Mouse (Mus musculus) kidney, postnatal 0 days (tissue): ENCODE data around the gene Hmgb1. TPM values are rescaled to one million over a fixed set of nuclear protein-coding genes. Genes with fewer than 3 reads are reported as not detected.

ENCODE experiments used
- ATAC-seq: fragments of 200-750 bp; cut with Nextera tagmentation; replicated peaks from 2 replicates; pipeline ENCODE4 v1.8.0; 2017; ENCODE audit warnings: low read depth, moderate number of reproducible peaks, moderate TSS enrichment, moderate library complexity; ENCODE audit not compliant: low FRiP score
- DNase-seq: peaks from one replicate; pipeline ENCODE4 v3.0.0-alpha.2; 2016; ENCODE audit warnings: low spot score
- H3K27ac ChIP-seq: fragments of 300-500 bp; sonication (generic); 2 replicates; pipeline ENCODE4 v1.5.1; 2014; ENCODE audit warnings: mild to moderate bottlenecking
- H3K27me3 ChIP-seq: fragments of 300-500 bp; sonication (generic); 2 replicates; pipeline ENCODE4 v1.6.1; 2014; ENCODE audit warnings: low read length, mixed read lengths; ENCODE audit not compliant: insufficient read depth
- H3K36me3 ChIP-seq: fragments of 300-500 bp; sonication (generic); 2 replicates; pipeline ENCODE4 v1.6.1; 2014; ENCODE audit warnings: low read length, mixed read lengths; ENCODE audit not compliant: insufficient read depth
- H3K4me1 ChIP-seq: fragments of 300-500 bp; sonication (generic); replicated peaks from 2 replicates; pipeline ENCODE4 v1.6.1; 2014; ENCODE audit warnings: antibody characterized with exemption, low read length, mixed read lengths; ENCODE audit not compliant: insufficient read depth
- H3K4me2 ChIP-seq: fragments of 300-500 bp; sonication (generic); 2 replicates; pipeline ENCODE4 v1.6.1; 2014; ENCODE audit warnings: mild to moderate bottlenecking, low read length, moderate library complexity, mixed read lengths
- H3K4me3 ChIP-seq: fragments of 300-500 bp; sonication (generic); replicated peaks from 2 replicates; pipeline ENCODE4 v1.5.1; 2014; ENCODE audit warnings: low read depth, low read length
- H3K9ac ChIP-seq: fragments of 300-500 bp; sonication (generic); 2 replicates; pipeline ENCODE4 v1.6.1; 2014; ENCODE audit warnings: low read depth, low read length
- H3K9me3 ChIP-seq: fragments of 300-500 bp; sonication (generic); replicated peaks from 2 replicates; pipeline ENCODE4 v1.6.1; 2016; ENCODE audit warnings: low read length, inconsistent platforms, mixed read lengths
- CTCF ChIP-seq: IDR thresholded peaks from 2 replicates; pipeline ENCODE4 v1.5.1; 2016; ENCODE audit warnings: antibody characterized with exemption, low read depth, mild to moderate bottlenecking, moderate library complexity
- WGBS: fragments of 180-500 bp; shearing (Covaris S2); extraction: QIAGEN DNeasy Blood & Tissue Kit; methylation state at CpG from one replicate; pipeline ENCODE4 v1.1.7; 2014; 5-methylcytosine and 5-hydroxymethylcytosine counted together
- polyA plus RNA-seq: library from polyadenylated mRNA; unstranded; fragments of >200 nt; fragmentation: Nextera tagmentation; extraction: Ambion mirVana; gene quantifications from 2 replicates; pipeline ENCODE4 v1.2.1, GENCODE M21; 2015

The Hmgb1 gene
- polyA plus RNA-seq, 1 experiment from 2014 or later: 1,196 TPM

DNA sequence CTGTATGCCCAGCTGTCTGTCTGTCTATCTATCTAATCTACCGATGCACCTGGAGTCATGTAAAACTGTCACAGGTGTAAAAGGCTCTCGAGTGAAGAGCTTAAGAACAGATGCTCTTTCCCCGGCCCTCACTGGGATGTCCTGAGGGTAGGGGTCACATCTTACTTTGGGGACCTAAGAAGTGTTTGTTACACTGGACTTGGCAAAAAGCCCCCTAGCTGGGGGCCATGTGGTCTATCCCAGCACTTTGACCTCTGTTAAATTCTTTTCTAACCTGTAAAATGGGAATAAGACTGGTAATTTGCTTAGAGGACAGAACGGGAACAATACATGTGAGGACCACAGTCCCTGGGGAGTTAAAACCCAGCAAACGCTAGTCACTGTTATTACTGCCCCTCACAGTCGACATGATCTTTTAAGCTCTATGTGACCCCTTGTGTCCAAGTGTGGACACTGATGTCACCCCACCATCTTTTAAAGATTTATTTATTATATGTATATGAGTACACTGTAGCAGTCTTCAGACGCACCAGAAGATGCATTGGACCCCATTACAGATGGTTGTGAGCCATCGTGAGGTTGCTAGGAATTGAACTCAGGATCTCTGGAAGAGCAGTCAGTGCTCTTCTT lies 80.1 kb downstream of the Hmgb1 start:
- Histone ChIP-seq H3K4me1 (no peaks in the 10 kb centered on the region), H3K36me3 (no peaks in the 10 kb centered on the region), H3K4me2 (no peak overlapping the region), H3K9ac (no peak overlapping the region), H3K27me3 (no peaks in the 10 kb centered on the region), H3K9me3 (no peaks in the 10 kb centered on the region), H3K27ac (no peak overlapping the region), H3K4me3 (no peak overlapping the region)
- WGBS: 86% methylated on average over 8 of the region's 8 CpGs
- no peak for DNase-seq
- TF ChIP-seq CTCF: no peak
- ATAC-seq: no peak

GRCm38 (mm10) chr5:149101869-149102268 lies 82.4 kb downstream of the Hmgb1 start:
- WGBS: 87% methylated on average over 6 of the region's 6 CpGs
- no peak for DNase-seq
- H3K4me1 ChIP-seq: no peaks in the 10 kb centered on the region
- no peaks in the 10 kb centered on the region for H3K36me3 ChIP-seq
- no peak overlapping the region for H3K9ac ChIP-seq
- no peak for ATAC-seq
- TF ChIP-seq CTCF: no peak
- no peaks in the 10 kb centered on the region for H3K27me3 ChIP-seq
- H3K9me3 ChIP-seq: no peaks in the 10 kb centered on the region
- no peak overlapping the region for H3K27ac ChIP-seq
- no peak overlapping the region for H3K4me3 ChIP-seq
- no peak overlapping the region for H3K4me2 ChIP-seq

DNA sequence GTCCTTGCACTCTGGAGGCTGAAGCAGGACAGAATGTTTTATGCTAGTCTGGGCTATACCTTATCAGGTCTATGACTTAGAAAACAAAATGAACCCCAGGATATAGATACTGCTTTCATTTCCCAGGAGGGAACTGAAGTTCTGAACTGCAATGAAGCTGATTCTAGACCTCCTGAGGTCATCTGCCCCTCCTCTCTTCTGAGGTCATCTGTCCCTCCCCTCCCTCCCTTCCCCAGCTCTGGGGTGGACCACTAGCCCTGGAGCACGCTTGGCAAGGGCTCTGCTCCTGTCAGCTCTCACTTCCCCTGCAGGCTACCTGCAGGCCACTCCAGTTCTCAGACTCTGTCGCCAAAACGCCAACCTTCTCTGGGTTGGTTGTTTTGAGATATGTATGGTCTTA lies 84.2 kb downstream of the Hmgb1 start:
- Histone ChIP-seq H3K27ac (no peak overlapping the region), H3K9me3 (no peaks in the 10 kb centered on the region), H3K9ac (no peak overlapping the region), H3K36me3 (no peaks in the 10 kb centered on the region), H3K4me1 (no peaks in the 10 kb centered on the region), H3K4me2 (no peak overlapping the region), H3K27me3 (no peaks in the 10 kb centered on the region), H3K4me3 (no peak overlapping the region)
- WGBS: 82% methylated on average over 3 of the region's 3 CpGs
- DNase-seq: no peak
- no peak for ATAC-seq
- TF ChIP-seq CTCF: no peak

- no peak overlapping the region for H3K9ac ChIP-seq
- no peak for TF ChIP-seq CTCF
- H3K4me1 ChIP-seq: no peaks in the 10 kb centered on the region
- DNase-seq: no peak
- no peak overlapping the region for H3K4me3 ChIP-seq
- H3K27ac ChIP-seq: no peak overlapping the region
- no peak for ATAC-seq
- 29% methylated on average over 1 of the region's 1 CpGs for WGBS
- no peaks in the 10 kb centered on the region for H3K9me3 ChIP-seq
- no peaks in the 10 kb centered on the region for H3K36me3 ChIP-seq
- no peaks in the 10 kb centered on the region for H3K27me3 ChIP-seq
- no peak overlapping the region for H3K4me2 ChIP-seq
These were observed 85.3 kb downstream of the Hmgb1 start for GRCm38 (mm10) chr5:149099009-149099408.

DNA sequence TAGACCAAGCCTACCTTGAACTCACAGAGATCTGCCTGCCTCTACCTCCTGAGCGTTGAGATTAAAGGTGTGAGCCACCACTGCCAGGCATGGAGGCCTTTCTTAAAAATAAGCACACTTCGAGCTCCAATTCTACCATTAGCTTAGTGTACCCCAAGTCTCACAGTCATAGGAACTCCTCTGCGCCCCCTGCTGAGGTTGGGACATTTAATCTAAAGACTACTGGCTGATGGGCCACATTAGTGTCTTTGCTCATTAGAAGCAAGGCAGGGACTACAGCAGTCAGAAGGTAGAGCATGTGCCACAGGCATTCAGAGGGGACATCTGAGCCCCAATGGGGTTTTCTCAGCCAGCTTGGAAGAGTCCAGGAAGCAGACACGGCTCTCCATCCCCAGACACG lies 86.4 kb downstream of the Hmgb1 start:
- H3K27ac ChIP-seq: no peak overlapping the region
- no peak overlapping the region for H3K9ac ChIP-seq
- H3K9me3 ChIP-seq: no peaks in the 10 kb centered on the region
- 83% methylated on average over 5 of the region's 5 CpGs for WGBS
- H3K27me3 ChIP-seq: no peaks in the 10 kb centered on the region
- ATAC-seq: no peak
- DNase-seq: no peak
- H3K4me1 ChIP-seq: no peaks in the 10 kb centered on the region
- H3K36me3 ChIP-seq: no peaks in the 10 kb centered on the region
- H3K4me2 ChIP-seq: no peak overlapping the region
- no peak for TF ChIP-seq CTCF
- H3K4me3 ChIP-seq: no peak overlapping the region

GRCm38 (mm10) chr5:149096284-149096683 lies 88.0 kb downstream of the Hmgb1 start:
- no peak for TF ChIP-seq CTCF
- Histone ChIP-seq H3K4me1 (no peaks in the 10 kb centered on the region), H3K4me2 (no peak overlapping the region), H3K27ac (no peak overlapping the region), H3K9ac (no peak overlapping the region), H3K27me3 (no peaks in the 10 kb centered on the region), H3K4me3 (no peak overlapping the region), H3K36me3 (no peaks in the 10 kb centered on the region), H3K9me3 (no peaks in the 10 kb centered on the region)
- 73% methylated on average over 11 of the region's 11 CpGs for WGBS
- no peak for DNase-seq
- ATAC-seq: no peak

- Histone ChIP-seq H3K36me3 (no peaks in the 10 kb centered on the region), H3K27me3 (no peaks in the 10 kb centered on the region), H3K27ac (no peak overlapping the region), H3K9ac (no peak overlapping the region), H3K9me3 (no peaks in the 10 kb centered on the region), H3K4me2 (no peak overlapping the region), H3K4me1 (no peaks in the 10 kb centered on the region), H3K4me3 (no peak overlapping the region)
- ATAC-seq: no peak
- TF ChIP-seq CTCF: no peak
- DNase-seq: no peak
- 88% methylated on average over 5 of the region's 5 CpGs for WGBS
These were observed 91.4 kb downstream of the Hmgb1 start for GRCm38 (mm10) chr5:149092926-149093325.
